Mouse (Mus musculus) left cerebral cortex, adult 2 months (tissue): ENCODE data around the gene Lrmda. TPM values are rescaled to one million over a fixed set of nuclear protein-coding genes. Genes with fewer than 3 reads are reported as not detected.

Experiments
- DNase-seq, 2 experiments: peaks; one replicate each; pipeline ENCODE4 v3.0.0; 2021 to 2022; ENCODE audit warnings: low spot score in 2 of 2, mixed read lengths in 1 of 2; ENCODE audit errors: extremely low spot score in 1 of 2
- H3K27ac ChIP-seq: fragments of 200-600 bp; 2 replicates; pipeline ENCODE4 v1.8.1; 2022
- H3K4me3 ChIP-seq: fragments of 200-600 bp; 2 replicates; pipeline ENCODE4 v1.8.1; 2022
- CTCF ChIP-seq: fragments of 200-600 bp; IDR thresholded peaks from 2 replicates; pipeline ENCODE4 v1.8.1; 2022; ENCODE audit warnings: antibody characterized with exemption, mild to moderate bottlenecking, moderate library complexity
- intact Hi-C: fragments of 180-260 bp; cut with DNase I; formaldehyde crosslinking; loops from one replicate; pipeline ENCODE4 v1.15.1; 2025
- total RNA-seq, 2 experiments: library from RNA; stranded (reverse); gene quantifications; 2 replicates each; pipeline ENCODE4 v1.2.3; 2021

Gene Lrmda
- total RNA-seq, 2 experiments from 2014 or later: 0.87 to 0.97 TPM

GRCm38 (mm10) chr14:22744701-22745100 lies 725.2 kb downstream of the Lrmda start:
- no peak for TF ChIP-seq CTCF
- no peak overlapping the region for H3K27ac ChIP-seq
- no peak for DNase-seq
- intact Hi-C loops: no loop called here
- no peak overlapping the region for H3K4me3 ChIP-seq

DNA sequence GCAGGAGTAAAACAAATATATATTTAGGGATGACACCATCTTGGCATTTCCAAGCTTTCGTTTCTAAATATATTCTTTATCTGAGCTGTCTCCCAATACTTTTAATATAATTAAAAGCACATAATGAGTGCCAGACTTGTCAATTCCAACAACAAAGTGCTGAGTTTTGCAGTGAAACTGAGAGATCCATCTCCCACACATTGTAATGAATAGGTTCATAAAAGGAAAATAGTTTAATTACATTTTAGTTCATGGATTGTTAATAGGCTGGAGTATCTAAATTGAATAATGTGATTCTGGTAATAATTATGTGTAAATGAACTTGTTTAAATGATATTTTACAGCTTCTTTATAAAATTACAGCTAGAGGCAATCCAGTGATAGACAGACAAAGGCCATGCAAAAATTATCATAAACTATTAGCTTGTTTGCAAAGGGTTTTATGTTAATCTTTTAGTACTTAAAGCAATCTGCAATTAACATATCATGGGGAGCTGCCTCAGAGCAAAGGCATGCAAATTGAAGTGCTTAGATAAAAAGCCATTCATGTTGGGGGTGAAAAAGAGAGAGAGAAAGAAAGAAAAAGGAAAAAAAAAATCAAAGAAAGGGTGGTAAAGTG lies 725.9 kb downstream of the Lrmda start:
- Histone ChIP-seq H3K4me3 (no peak overlapping the region), H3K27ac (no peak overlapping the region)
- DNase-seq: no peak
- intact Hi-C loops: no loop called here
- no peak for TF ChIP-seq CTCF

- TF ChIP-seq CTCF: no peak
- intact Hi-C loops: no loop called here
- DNase-seq: peak in 1 of 2 experiments; percentile 8
- no peak overlapping the region for H3K4me3 ChIP-seq
- H3K27ac ChIP-seq: no peak overlapping the region
Observed at GRCm38 (mm10) chr14:22745882-22746480, 726.5 kb downstream of the Lrmda start.

- Histone ChIP-seq H3K27ac (no peak overlapping the region), H3K4me3 (no peak overlapping the region)
- intact Hi-C loops: no loop called here
- TF ChIP-seq CTCF: no peak
- DNase-seq: no peak
Observed at GRCm38 (mm10) chr14:22747816-22748215, 728.3 kb downstream of the Lrmda start.

DNA sequence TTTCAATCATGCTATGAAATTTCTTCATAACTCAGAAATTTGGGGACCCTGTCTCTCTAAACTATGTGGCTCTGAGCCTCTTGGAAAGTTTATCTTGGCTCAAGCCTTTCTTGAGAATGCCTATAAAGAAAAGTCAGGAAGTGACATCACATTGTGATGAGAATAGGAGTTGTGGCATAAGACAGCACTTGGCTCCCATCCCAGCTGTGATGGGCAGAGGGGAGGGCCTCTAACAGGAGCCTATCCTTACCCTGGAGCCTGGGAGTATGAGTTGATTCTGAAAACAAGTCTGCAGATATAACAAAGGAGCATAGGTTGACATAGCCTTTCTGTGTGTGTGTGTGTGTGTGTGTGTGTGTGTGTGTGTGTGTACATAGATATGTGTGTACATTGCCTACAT lies 730.9 kb downstream of the Lrmda start:
- no peak for TF ChIP-seq CTCF
- Histone ChIP-seq H3K27ac (no peak overlapping the region), H3K4me3 (no peak overlapping the region)
- intact Hi-C loops: no loop called here
- no peak for DNase-seq

DNA sequence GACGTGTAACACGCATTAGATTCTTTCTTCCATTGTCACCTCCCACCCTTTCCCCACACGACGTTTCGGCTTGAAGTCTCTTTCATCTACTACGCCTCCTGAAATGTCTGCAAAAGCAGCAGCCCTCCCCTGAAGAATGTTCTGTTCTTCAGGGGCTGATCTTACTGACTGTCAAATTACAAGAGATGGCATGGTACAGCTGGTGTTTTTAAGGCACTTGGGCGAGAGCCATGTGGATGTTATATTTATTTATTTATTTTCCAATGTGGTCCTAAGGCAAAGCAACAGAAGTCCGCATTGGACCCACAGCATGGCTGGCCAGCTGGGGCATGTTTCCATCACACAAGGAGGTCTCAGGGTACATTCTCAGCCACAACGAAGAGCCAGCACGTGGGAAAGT lies 731.8 kb downstream of the Lrmda start:
- no peak for TF ChIP-seq CTCF
- intact Hi-C loops: no loop called here

DNA sequence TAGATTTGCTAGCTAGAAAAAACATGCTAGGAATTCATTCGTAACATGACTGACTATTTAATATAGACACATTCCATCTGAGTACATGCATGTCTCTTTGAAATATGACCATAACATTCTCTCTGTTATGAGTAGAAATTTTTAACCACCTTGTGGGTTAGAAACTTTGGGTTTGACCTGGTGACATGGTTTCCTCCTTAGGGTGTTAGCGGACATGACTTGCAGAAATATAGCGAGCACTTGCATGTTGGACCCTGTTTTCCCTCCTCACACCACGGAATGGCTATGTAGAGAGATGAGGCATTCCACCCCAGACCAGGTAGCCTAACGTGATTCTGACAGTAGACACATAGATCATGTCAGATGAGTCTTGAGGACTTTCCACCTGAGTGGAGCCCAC lies 735.1 kb downstream of the Lrmda start:
- TF ChIP-seq CTCF: no peak
- Histone ChIP-seq H3K27ac (no peak overlapping the region), H3K4me3 (no peak overlapping the region)
- no peak for DNase-seq
- intact Hi-C loops: no loop called here

More for the DNA sequence above, 731.8 kb downstream of the Lrmda start:
- Histone ChIP-seq H3K4me3 (no peak overlapping the region), H3K27ac (no peak overlapping the region)
- peak in 1 of 2 experiments; percentile 29 for DNase-seq

DNA sequence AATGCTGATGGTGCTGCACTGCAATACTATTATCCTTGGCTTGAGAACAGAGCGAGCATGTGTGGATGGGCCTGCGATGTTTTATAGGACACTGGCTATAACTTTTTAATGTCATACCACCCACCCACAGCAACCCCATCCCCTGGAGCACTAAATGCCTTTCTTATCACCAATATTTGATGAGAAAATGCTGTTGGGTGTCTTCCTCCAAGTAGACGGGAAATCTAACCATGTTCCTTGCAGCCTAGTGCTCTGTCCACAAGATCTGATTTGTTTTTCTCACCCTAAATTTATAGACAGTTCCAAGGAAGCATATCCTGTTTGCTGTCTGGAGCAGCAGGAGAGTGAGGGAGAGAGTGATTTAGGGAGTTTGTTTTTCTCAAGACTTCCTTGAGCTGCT lies 738.0 kb downstream of the Lrmda start:
- TF ChIP-seq CTCF: no peak
- H3K27ac ChIP-seq: no peak overlapping the region
- intact Hi-C loops: no loop called here
- no peak for DNase-seq
- H3K4me3 ChIP-seq: no peak overlapping the region

DNA sequence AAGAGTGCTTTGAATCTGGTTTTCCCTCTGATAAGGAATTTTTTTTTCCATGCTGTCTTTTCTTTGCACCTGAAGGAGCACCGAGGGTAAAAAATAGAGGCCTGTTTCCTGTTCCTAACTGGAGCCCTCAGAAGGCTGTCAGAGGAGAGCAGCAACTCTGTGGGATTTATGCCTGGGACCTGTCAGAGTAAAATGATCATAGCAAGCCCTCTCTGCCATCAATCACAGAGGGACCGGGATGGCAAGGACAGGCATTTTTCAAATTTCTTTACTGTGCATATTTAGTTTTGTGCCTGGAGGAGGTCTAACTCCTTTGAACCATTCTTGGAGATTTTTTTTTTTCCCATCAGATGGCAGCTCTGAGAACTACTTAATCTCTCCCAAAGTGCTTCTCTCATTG lies 739.7 kb downstream of the Lrmda start:
- no peak for DNase-seq
- no peak for TF ChIP-seq CTCF
- H3K27ac ChIP-seq: no peak overlapping the region
- no peak overlapping the region for H3K4me3 ChIP-seq
- intact Hi-C loops: no loop called here

- Histone ChIP-seq H3K4me3 (no peak overlapping the region), H3K27ac (no peak overlapping the region)
- DNase-seq: no peak
- no peak for TF ChIP-seq CTCF
- intact Hi-C loops: no loop called here
Observed at GRCm38 (mm10) chr14:22759673-22760072, 740.2 kb downstream of the Lrmda start.

DNA sequence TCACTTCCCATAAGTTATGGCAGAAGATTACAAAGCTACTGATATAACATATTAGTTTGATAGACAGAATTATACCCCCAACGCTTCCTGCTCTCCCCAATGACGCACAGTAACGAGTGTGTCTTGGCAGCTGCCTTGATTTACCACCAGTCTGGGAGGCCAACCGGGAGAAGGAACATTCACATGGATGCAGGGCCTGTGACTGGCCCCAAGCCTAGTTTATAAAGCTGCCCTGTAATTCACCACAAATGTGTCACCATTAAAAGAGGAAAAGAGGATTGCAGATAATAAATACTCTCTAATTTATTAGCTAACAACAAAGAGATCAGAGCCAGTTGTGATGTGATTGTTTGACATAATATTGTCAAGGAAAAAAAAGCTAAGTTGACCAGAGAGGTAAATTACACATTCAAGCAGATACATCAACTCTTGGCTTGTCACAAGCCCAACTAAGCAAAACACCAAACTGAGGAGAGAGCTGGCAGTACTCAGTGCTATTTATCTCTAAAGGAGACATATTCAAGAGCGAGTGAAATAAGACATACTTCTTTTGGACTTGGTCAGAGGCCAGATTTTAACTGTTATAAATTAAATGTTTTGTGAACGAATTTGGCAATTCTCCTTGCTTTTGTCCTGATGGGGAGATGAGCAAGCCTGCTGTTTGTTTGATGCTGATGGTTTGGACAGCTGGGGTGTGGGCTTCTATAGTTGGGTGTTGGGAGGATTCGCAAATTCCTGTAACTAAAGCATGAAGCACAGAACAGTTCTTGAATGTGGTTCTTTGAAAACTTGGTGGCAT lies 740.9 kb downstream of the Lrmda start:
- intact Hi-C loops: no loop called here

GRCm38 (mm10) chr14:22781709-22782108 lies 762.2 kb downstream of the Lrmda start:
- Histone ChIP-seq H3K27ac (no peak overlapping the region), H3K4me3 (no peak overlapping the region)
- TF ChIP-seq CTCF: no peak; the same call in none of the 2 replicates
- DNase-seq: no peak
- intact Hi-C loops: no loop called here

More for the DNA sequence above, 740.9 kb downstream of the Lrmda start:
- no peak for TF ChIP-seq CTCF
- DNase-seq: no peak
- Histone ChIP-seq H3K4me3 (no peak overlapping the region), H3K27ac (no peak overlapping the region)
